Mouse (Mus musculus): Measurements from ENCODE around the gene Atp8a2. TPM values are rescaled to one million over a fixed set of nuclear protein-coding genes. Genes with fewer than 3 reads are reported as not detected.

The Atp8a2 gene
- polyA plus RNA-seq, 1 experiment from 2014 or later = 51.5 TPM

- no peak overlapping the region for H3K9ac ChIP-seq (replicated peaks; ENCODE audit: low read depth, low read length)
- H3K4me3 ChIP-seq (ENCODE audit: low read depth, low read length) = no peak overlapping the region
- H3K27me3 ChIP-seq (ENCODE audit: control insufficient read depth, insufficient read depth, low read length) = no peaks in the 10 kb centered on the region
- no peaks in the 10 kb centered on the region for H3K9me3 ChIP-seq (ENCODE audit: control insufficient read depth, low read length)
- 69% methylated on average over 4 of the region's 4 CpGs for WGBS
- H3K4me1 ChIP-seq (ENCODE audit: control insufficient read depth, insufficient read depth, low read length) = peaks cover 8% of the 10 kb centered on the region
- H3K36me3 ChIP-seq (ENCODE audit: control insufficient read depth, insufficient read depth, low read length) = no peaks in the 10 kb centered on the region
- H3K27ac ChIP-seq (ENCODE audit: low read depth, low read length) = no peak overlapping the region
- H3K4me2 ChIP-seq (ENCODE audit: low read depth, low read length) = no peak overlapping the region
- ATAC-seq (ENCODE audit: low read depth) = no peak
These were observed 521.6 kb downstream of the Atp8a2 start for GRCm38 (mm10) chr14:59675330-59675729.

GRCm38 (mm10) chr14:59674556-59674955, 522.4 kb downstream of the Atp8a2 start:
- Histone ChIP-seq H3K4me3 (ENCODE audit: low read depth, low read length) (no peak overlapping the region), H3K27ac (ENCODE audit: low read depth, low read length) (0 out of 2 replicates have a peak overlapping the region, but pooled peaks have one; percentile 46), H3K4me1 (ENCODE audit: control insufficient read depth, insufficient read depth, low read length) (peaks cover 8% of the 10 kb centered on the region), H3K27me3 (ENCODE audit: control insufficient read depth, insufficient read depth, low read length) (no peaks in the 10 kb centered on the region), H3K9me3 (ENCODE audit: control insufficient read depth, low read length) (no peaks in the 10 kb centered on the region), H3K4me2 (ENCODE audit: low read depth, low read length) (no peak overlapping the region), H3K36me3 (ENCODE audit: control insufficient read depth, insufficient read depth, low read length) (no peaks in the 10 kb centered on the region), H3K9ac (replicated peaks; ENCODE audit: low read depth, low read length) (no peak overlapping the region)
- WGBS = 18% methylated on average over 8 of the region's 8 CpGs
- peak; percentile 76 for ATAC-seq (ENCODE audit: low read depth)

GRCm38 (mm10) chr14:59672893-59673515, 524.0 kb downstream of the Atp8a2 start:
- Histone ChIP-seq H3K27me3 (ENCODE audit: control insufficient read depth, insufficient read depth, low read length) (no peaks in the 10 kb centered on the region), H3K4me1 (ENCODE audit: control insufficient read depth, insufficient read depth, low read length) (peaks cover 8% of the 10 kb centered on the region), H3K9me3 (ENCODE audit: control insufficient read depth, low read length) (no peaks in the 10 kb centered on the region), H3K4me2 (ENCODE audit: low read depth, low read length) (no peak overlapping the region), H3K36me3 (ENCODE audit: control insufficient read depth, insufficient read depth, low read length) (no peaks in the 10 kb centered on the region), H3K27ac (ENCODE audit: low read depth, low read length) (no peak overlapping the region), H3K4me3 (ENCODE audit: low read depth, low read length) (no peak overlapping the region), H3K9ac (replicated peaks; ENCODE audit: low read depth, low read length) (no peak overlapping the region)
- 72% methylated on average over 6 of the region's 6 CpGs for WGBS
- no peak for ATAC-seq (ENCODE audit: low read depth)

- no peaks in the 10 kb centered on the region for H3K4me1 ChIP-seq (ENCODE audit: control insufficient read depth, insufficient read depth, low read length)
- WGBS = 97% methylated on average over 1 of the region's 1 CpGs
- H3K9ac ChIP-seq (replicated peaks; ENCODE audit: low read depth, low read length) = no peak overlapping the region
- H3K9me3 ChIP-seq (ENCODE audit: control insufficient read depth, low read length) = no peaks in the 10 kb centered on the region
- no peak overlapping the region for H3K4me3 ChIP-seq (ENCODE audit: low read depth, low read length)
- H3K36me3 ChIP-seq (ENCODE audit: control insufficient read depth, insufficient read depth, low read length) = no peaks in the 10 kb centered on the region
- H3K27me3 ChIP-seq (ENCODE audit: control insufficient read depth, insufficient read depth, low read length) = no peaks in the 10 kb centered on the region
- ATAC-seq (ENCODE audit: low read depth) = no peak
- H3K4me2 ChIP-seq (ENCODE audit: low read depth, low read length) = no peak overlapping the region
- no peak overlapping the region for H3K27ac ChIP-seq (ENCODE audit: low read depth, low read length)
These were observed 539.9 kb downstream of the Atp8a2 start for GRCm38 (mm10) chr14:59657098-59657497.

- Histone ChIP-seq H3K36me3 (ENCODE audit: control insufficient read depth, insufficient read depth, low read length) (no peaks in the 10 kb centered on the region), H3K4me1 (ENCODE audit: control insufficient read depth, insufficient read depth, low read length) (no peaks in the 10 kb centered on the region), H3K27ac (ENCODE audit: low read depth, low read length) (no peak overlapping the region), H3K9ac (replicated peaks; ENCODE audit: low read depth, low read length) (no peak overlapping the region), H3K27me3 (ENCODE audit: control insufficient read depth, insufficient read depth, low read length) (no peaks in the 10 kb centered on the region), H3K4me3 (ENCODE audit: low read depth, low read length) (no peak overlapping the region), H3K9me3 (ENCODE audit: control insufficient read depth, low read length) (no peaks in the 10 kb centered on the region), H3K4me2 (ENCODE audit: low read depth, low read length) (no peak overlapping the region)
- ATAC-seq (ENCODE audit: low read depth) = no peak
- 87% methylated on average over 6 of the region's 6 CpGs for WGBS
These were observed 540.4 kb downstream of the Atp8a2 start for GRCm38 (mm10) chr14:59656591-59656990.

- Histone ChIP-seq H3K9ac (replicated peaks; ENCODE audit: low read depth, low read length) (no peak overlapping the region), H3K36me3 (ENCODE audit: control insufficient read depth, insufficient read depth, low read length) (no peaks in the 10 kb centered on the region), H3K4me2 (ENCODE audit: low read depth, low read length) (no peak overlapping the region), H3K9me3 (ENCODE audit: control insufficient read depth, low read length) (no peaks in the 10 kb centered on the region), H3K4me1 (ENCODE audit: control insufficient read depth, insufficient read depth, low read length) (no peaks in the 10 kb centered on the region), H3K27me3 (ENCODE audit: control insufficient read depth, insufficient read depth, low read length) (no peaks in the 10 kb centered on the region), H3K27ac (ENCODE audit: low read depth, low read length) (no peak overlapping the region), H3K4me3 (ENCODE audit: low read depth, low read length) (no peak overlapping the region)
- ATAC-seq (ENCODE audit: low read depth) = peak; percentile 26; the same call in 1 of the 2 replicates
- WGBS = 55% methylated on average over 6 of the region's 6 CpGs
These were observed 547.6 kb downstream of the Atp8a2 start for GRCm38 (mm10) chr14:59649337-59649736.

GRCm38 (mm10) chr14:59648611-59649010, 548.4 kb downstream of the Atp8a2 start:
- 80% methylated on average over 10 of the region's 10 CpGs for WGBS
- Histone ChIP-seq H3K4me1 (ENCODE audit: control insufficient read depth, insufficient read depth, low read length) (no peaks in the 10 kb centered on the region), H3K4me3 (ENCODE audit: low read depth, low read length) (no peak overlapping the region), H3K9ac (replicated peaks; ENCODE audit: low read depth, low read length) (no peak overlapping the region), H3K27me3 (ENCODE audit: control insufficient read depth, insufficient read depth, low read length) (no peaks in the 10 kb centered on the region), H3K4me2 (ENCODE audit: low read depth, low read length) (no peak overlapping the region), H3K27ac (ENCODE audit: low read depth, low read length) (no peak overlapping the region), H3K9me3 (ENCODE audit: control insufficient read depth, low read length) (no peaks in the 10 kb centered on the region), H3K36me3 (ENCODE audit: control insufficient read depth, insufficient read depth, low read length) (no peaks in the 10 kb centered on the region)
- ATAC-seq (ENCODE audit: low read depth) = no peak

- no peaks in the 10 kb centered on the region for H3K36me3 ChIP-seq (ENCODE audit: control insufficient read depth, insufficient read depth, low read length)
- H3K27me3 ChIP-seq (ENCODE audit: control insufficient read depth, insufficient read depth, low read length) = no peaks in the 10 kb centered on the region
- peak; percentile 35; the same call in 1 of the 2 replicates for ATAC-seq (ENCODE audit: low read depth)
- H3K4me1 ChIP-seq (ENCODE audit: control insufficient read depth, insufficient read depth, low read length) = no peaks in the 10 kb centered on the region
- no peak overlapping the region for H3K4me3 ChIP-seq (ENCODE audit: low read depth, low read length)
- 67% methylated on average over 16 of the region's 16 CpGs for WGBS
- H3K4me2 ChIP-seq (ENCODE audit: low read depth, low read length) = no peak overlapping the region
- no peaks in the 10 kb centered on the region for H3K9me3 ChIP-seq (ENCODE audit: control insufficient read depth, low read length)
- 0 out of 2 replicates have a peak overlapping the region, but pooled peaks have one; percentile 22 for H3K27ac ChIP-seq (ENCODE audit: low read depth, low read length)
- no peak overlapping the region for H3K9ac ChIP-seq (replicated peaks; ENCODE audit: low read depth, low read length)
These were observed 549.9 kb downstream of the Atp8a2 start for GRCm38 (mm10) chr14:59646826-59647697.

- 73% methylated on average over 3 of the region's 3 CpGs for WGBS
- no peak overlapping the region for H3K9ac ChIP-seq (replicated peaks; ENCODE audit: low read depth, low read length)
- H3K4me3 ChIP-seq (ENCODE audit: low read depth, low read length) = no peak overlapping the region
- no peak overlapping the region for H3K4me2 ChIP-seq (ENCODE audit: low read depth, low read length)
- H3K4me1 ChIP-seq (ENCODE audit: control insufficient read depth, insufficient read depth, low read length) = no peaks in the 10 kb centered on the region
- no peaks in the 10 kb centered on the region for H3K9me3 ChIP-seq (ENCODE audit: control insufficient read depth, low read length)
- no peak for ATAC-seq (ENCODE audit: low read depth)
- H3K36me3 ChIP-seq (ENCODE audit: control insufficient read depth, insufficient read depth, low read length) = no peaks in the 10 kb centered on the region
- H3K27me3 ChIP-seq (ENCODE audit: control insufficient read depth, insufficient read depth, low read length) = no peaks in the 10 kb centered on the region
- no peak overlapping the region for H3K27ac ChIP-seq (ENCODE audit: low read depth, low read length)
These were observed 552.1 kb downstream of the Atp8a2 start for GRCm38 (mm10) chr14:59644896-59645295.

All from neural tube, embryonic 14.5 days (tissue).